Mouse (Mus musculus) midbrain, embryonic 11.5 days (tissue): ENCODE measurements around the gene Nek11. TPM values are rescaled to one million over a fixed set of nuclear protein-coding genes. Genes with fewer than 3 reads are reported as not detected.

Source experiments
- ATAC-seq: fragments of 200-750 bp; cut with Nextera tagmentation; 2 replicates; pipeline ENCODE4 v1.8.0; 2017; ENCODE audit warnings: moderate TSS enrichment, moderate library complexity; ENCODE audit not compliant: low FRiP score
- DNase-seq: peaks from one replicate; pipeline ENCODE4 v3.0.0; 2015; ENCODE audit warnings: low spot score; ENCODE audit errors: missing footprints
- H3K27ac ChIP-seq: fragments of 300-500 bp; sonication (generic); 2 replicates; pipeline ENCODE4 v1.5.1; 2014; ENCODE audit warnings: low read depth, low read length
- H3K27me3 ChIP-seq: fragments of 300-500 bp; sonication (generic); 2 replicates; pipeline ENCODE4 v1.6.1; 2014; ENCODE audit warnings: mild to moderate bottlenecking, low read length, moderate library complexity, mixed read lengths; ENCODE audit not compliant: control insufficient read depth, insufficient read depth
- H3K36me3 ChIP-seq: fragments of 300-500 bp; sonication (generic); 2 replicates; pipeline ENCODE4 v1.6.1; 2014; ENCODE audit warnings: mild to moderate bottlenecking, low read length, moderate library complexity, mixed read lengths; ENCODE audit not compliant: control insufficient read depth, insufficient read depth
- H3K4me1 ChIP-seq: fragments of 300-500 bp; sonication (generic); 2 replicates; pipeline ENCODE4 v1.6.1; 2014; ENCODE audit warnings: low read length; ENCODE audit not compliant: control insufficient read depth, insufficient read depth
- H3K4me2 ChIP-seq: fragments of 300-500 bp; sonication (generic); 2 replicates; pipeline ENCODE4 v1.6.1; 2014; ENCODE audit warnings: mild to moderate bottlenecking, moderate library complexity
- H3K4me3 ChIP-seq: fragments of 300-500 bp; sonication (generic); 2 replicates; pipeline ENCODE4 v1.5.1; 2014; ENCODE audit warnings: low read depth, low read length
- H3K9ac ChIP-seq: fragments of 300-500 bp; sonication (generic); 2 replicates; pipeline ENCODE4 v1.6.1; 2014; ENCODE audit warnings: low read length
- H3K9me3 ChIP-seq: fragments of 300-500 bp; sonication (generic); 2 replicates; pipeline ENCODE4 v1.6.1; 2016; ENCODE audit warnings: low read length; ENCODE audit not compliant: control insufficient read depth
- WGBS: fragments of 180-500 bp; shearing (Covaris S2); extraction: QIAGEN DNeasy Blood & Tissue Kit; methylation state at CpG from one replicate; pipeline ENCODE4 v1.1.7; 2014; 5-methylcytosine and 5-hydroxymethylcytosine counted together
- polyA plus RNA-seq: library from polyadenylated mRNA; unstranded; fragments of >200 nt; fragmentation: Nextera tagmentation; extraction: Ambion mirVana; gene quantifications from 2 replicates; pipeline ENCODE4 v1.2.1, GENCODE M21; 2014

Nek11 gene
- polyA plus RNA-seq, 1 experiment from 2014 or later, result 0.79 TPM

DNA sequence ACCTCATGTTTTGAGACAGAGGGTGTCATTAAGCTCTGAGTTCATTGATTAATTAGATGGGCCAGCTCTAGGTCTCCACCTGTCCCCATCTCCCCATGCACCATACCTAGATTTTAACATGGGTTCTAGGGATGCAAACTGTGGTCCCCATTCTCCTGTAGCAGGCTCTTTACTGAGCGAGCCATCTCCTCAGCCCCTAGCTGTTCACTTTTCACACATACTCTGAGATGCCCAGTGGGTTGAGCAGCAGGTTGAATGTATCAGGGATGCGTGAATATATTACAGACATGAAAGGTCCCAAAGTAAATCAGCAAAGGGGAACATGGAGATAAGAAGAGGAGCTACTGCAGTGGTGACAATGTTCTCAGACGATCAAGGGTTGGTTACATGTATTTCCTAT lies 52.8 kb downstream of the Nek11 start:
- H3K27me3 ChIP-seq, result no peaks in the 10 kb centered on the region
- no peaks in the 10 kb centered on the region for H3K36me3 ChIP-seq
- no peak overlapping the region for H3K9ac ChIP-seq
- H3K9me3 ChIP-seq, result no peaks in the 10 kb centered on the region
- no peak overlapping the region for H3K4me3 ChIP-seq
- no peak overlapping the region for H3K4me2 ChIP-seq
- no peaks in the 10 kb centered on the region; the same call in 1 of the 2 replicates for H3K4me1 ChIP-seq
- WGBS, result 81% methylated on average over 3 of the region's 3 CpGs
- ATAC-seq (no peak; the same call in 1 of the 2 replicates), DNase-seq (no peak)
- peak overlapping the region; percentile 2; the same call in 1 of the 2 replicates for H3K27ac ChIP-seq

DNA sequence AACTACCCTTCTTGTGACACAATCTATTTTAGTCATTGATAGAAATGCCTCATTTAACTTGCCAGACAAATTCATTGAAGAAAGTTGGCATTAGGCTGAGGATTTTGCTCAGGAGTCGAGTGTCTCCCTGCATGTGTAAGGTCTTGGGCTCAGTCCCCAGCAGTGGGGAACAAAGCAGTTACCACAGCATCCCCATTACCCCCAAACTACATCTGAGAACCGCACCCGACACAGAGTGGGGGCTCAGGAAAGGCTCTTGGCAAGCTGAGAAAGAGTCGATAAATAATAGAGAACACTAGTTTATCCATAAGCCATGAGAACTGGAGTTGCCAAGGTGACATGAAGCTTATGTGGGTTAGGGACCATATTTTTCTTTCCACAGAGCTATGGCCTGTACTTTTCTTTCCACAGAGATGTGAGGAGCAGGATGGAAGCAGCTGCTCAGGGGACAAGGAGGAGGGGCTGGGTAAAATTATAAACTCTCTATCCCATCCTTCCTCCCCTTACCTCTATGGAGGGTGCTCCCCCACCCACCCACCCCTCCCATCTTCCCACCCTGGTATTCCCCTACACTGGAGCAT lies 62.8 kb downstream of the Nek11 start:
- DNase-seq, result no peak
- H3K36me3 ChIP-seq, result no peaks in the 10 kb centered on the region
- H3K4me2 ChIP-seq, result no peak overlapping the region
- 91% methylated on average over 4 of the region's 4 CpGs for WGBS
- H3K4me1 ChIP-seq, result no peaks in the 10 kb centered on the region
- H3K9me3 ChIP-seq, result no peaks in the 10 kb centered on the region
- no peak overlapping the region for H3K9ac ChIP-seq
- H3K27me3 ChIP-seq, result no peaks in the 10 kb centered on the region
- H3K27ac ChIP-seq, result no peak overlapping the region
- no peak for ATAC-seq
- no peak overlapping the region for H3K4me3 ChIP-seq

DNA sequence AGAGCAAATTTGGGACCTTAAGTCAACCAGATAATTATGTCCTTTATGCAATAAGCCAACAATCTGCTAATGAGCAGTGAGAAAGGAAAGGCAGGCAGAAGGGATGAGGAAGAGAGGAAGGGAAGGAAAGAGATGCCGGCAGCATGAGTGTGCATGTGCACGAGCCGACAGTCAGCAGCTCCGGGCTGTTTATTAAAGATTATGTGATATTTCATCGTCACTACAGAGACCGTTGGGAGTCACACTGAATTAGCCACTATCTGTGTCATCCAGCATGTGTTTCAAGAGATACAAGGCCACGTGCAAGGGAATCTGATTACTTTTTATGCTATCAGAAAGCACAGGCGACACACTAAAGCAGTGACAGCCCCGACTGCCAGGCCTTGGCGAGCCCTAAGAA lies 73.5 kb downstream of the Nek11 start:
- Histone ChIP-seq H3K9ac (no peak overlapping the region), H3K4me2 (no peak overlapping the region), H3K36me3 (no peaks in the 10 kb centered on the region), H3K9me3 (no peaks in the 10 kb centered on the region), H3K4me1 (no peaks in the 10 kb centered on the region), H3K27me3 (no peaks in the 10 kb centered on the region), H3K4me3 (no peak overlapping the region), H3K27ac (no peak overlapping the region)
- ATAC-seq (no peak), DNase-seq (peak; percentile 74)
- 89% methylated on average over 10 of the region's 10 CpGs for whole genome bisulfite sequencing

DNA sequence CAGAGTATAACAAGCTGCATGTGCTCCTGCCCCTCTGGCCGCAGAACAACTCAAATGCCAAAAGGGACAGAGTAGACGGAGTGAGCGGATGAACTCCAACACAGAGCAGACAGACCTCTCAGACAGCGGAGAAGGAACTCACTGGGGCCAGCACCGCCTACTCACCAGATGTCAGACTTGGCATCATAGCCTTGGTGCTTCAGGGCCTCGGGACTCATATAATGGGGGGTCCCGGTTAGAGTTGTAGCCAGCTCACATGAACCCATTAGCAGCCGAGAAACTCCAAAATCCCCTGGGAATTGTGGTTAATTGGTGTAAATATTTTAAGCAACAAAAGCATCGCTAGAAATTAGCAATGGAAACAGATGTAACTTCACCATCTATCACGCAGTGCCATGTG lies 82.1 kb downstream of the Nek11 start:
- 86% methylated on average over 10 of the region's 10 CpGs for WGBS
- DNase-seq (no peak), ATAC-seq (no peak)
- Histone ChIP-seq H3K36me3 (no peaks in the 10 kb centered on the region), H3K4me1 (no peaks in the 10 kb centered on the region), H3K4me2 (no peak overlapping the region), H3K9ac (no peak overlapping the region), H3K4me3 (no peak overlapping the region), H3K27me3 (no peaks in the 10 kb centered on the region), H3K9me3 (no peaks in the 10 kb centered on the region), H3K27ac (no peak overlapping the region)

DNA sequence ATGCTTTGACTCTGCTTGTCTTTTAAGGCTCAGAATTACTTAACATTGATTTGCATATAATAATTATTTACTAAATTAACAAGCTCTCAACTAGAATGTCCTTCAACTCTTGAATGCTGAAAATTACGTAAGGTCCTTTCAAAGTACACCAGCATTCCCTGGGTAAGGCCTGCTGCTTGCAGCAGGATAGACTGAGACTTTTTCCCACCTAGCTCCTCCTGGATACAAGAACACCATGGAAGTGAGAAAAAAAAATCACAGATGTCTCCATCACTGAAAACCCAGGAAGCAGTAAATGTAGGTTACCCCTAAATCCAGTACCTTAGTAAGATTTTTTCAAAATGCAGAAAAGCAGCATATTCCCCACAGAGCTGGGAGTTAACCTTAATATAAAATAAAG lies 82.6 kb downstream of the Nek11 start:
- no peak overlapping the region for H3K4me3 ChIP-seq
- no peak overlapping the region for H3K9ac ChIP-seq
- no peaks in the 10 kb centered on the region for H3K4me1 ChIP-seq
- H3K27ac ChIP-seq, result no peak overlapping the region
- H3K36me3 ChIP-seq, result no peaks in the 10 kb centered on the region
- H3K4me2 ChIP-seq, result no peak overlapping the region
- H3K27me3 ChIP-seq, result no peaks in the 10 kb centered on the region
- ATAC-seq (no peak), DNase-seq (no peak)
- WGBS, result 96% methylated on average over 1 of the region's 1 CpGs
- no peaks in the 10 kb centered on the region for H3K9me3 ChIP-seq

DNA sequence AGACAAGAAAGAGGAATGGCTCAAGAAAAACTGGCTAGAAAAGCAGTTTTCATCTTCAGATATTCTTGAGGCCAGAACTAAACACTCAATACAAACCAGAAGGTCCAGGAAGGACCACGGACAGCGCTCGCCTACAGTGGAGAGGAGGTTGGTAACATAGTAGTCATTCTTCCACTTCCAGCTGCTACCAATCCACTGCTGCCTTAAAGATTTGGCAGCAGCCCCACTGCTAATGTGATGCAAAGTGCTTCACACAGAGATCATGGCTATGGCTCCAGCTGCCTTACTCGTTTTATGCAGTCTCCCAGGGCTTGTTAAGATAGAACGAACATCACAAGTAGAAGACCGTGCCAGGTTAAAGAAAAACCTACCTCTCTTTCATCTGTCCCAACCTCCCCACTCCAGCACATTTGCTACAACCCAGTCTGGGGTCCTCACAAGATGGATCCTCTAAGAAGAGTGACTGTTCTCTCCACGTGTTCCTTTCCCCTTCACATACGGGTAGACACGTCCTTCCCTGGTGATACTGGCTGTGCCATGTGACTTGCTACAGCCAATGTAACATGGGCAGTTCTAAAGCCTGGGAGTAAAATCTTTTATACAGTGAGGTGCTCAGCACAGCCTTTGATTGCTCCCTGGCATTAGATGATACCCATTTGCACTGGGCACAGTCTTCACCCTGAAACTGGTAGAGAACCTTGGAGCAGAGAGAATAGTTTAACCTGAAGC lies 85.6 kb downstream of the Nek11 start:
- H3K4me1 ChIP-seq, result no peaks in the 10 kb centered on the region
- H3K9ac ChIP-seq, result no peak overlapping the region
- no peak for ATAC-seq
- no peak overlapping the region for H3K4me2 ChIP-seq
- WGBS, result 48% methylated on average over 9 of the region's 9 CpGs
- H3K27ac ChIP-seq, result no peak overlapping the region
- no peaks in the 10 kb centered on the region; the same call in 1 of the 2 replicates for H3K27me3 ChIP-seq
- H3K9me3 ChIP-seq, result no peaks in the 10 kb centered on the region
- no peak overlapping the region for H3K4me3 ChIP-seq
- H3K36me3 ChIP-seq, result no peaks in the 10 kb centered on the region
- DNase-seq, result no peak

DNA sequence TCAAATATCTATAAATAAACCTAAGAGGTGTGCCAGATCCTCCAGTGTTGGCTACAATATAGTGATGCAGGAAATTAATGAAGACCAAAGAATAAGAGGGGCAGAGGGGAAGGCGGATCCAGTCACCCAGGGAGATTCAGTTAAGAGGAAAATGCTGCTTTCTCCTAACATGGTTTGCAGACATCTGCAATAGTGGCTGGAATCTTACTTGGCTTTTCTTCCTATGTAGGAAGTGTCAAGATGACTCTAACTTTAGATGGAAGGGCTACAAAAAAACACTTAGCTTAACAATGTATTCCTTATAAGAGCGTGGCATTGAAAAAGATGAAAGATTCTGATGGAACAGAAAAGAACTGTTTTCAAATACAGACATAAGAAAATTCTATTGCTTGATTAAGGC lies 89.3 kb downstream of the Nek11 start:
- Histone ChIP-seq H3K4me2 (no peak overlapping the region), H3K36me3 (no peaks in the 10 kb centered on the region), H3K4me3 (no peak overlapping the region), H3K27ac (no peak overlapping the region), H3K9me3 (no peaks in the 10 kb centered on the region), H3K4me1 (no peaks in the 10 kb centered on the region), H3K9ac (no peak overlapping the region), H3K27me3 (no peaks in the 10 kb centered on the region; the same call in 1 of the 2 replicates)
- 83% methylated on average over 2 of the region's 2 CpGs for WGBS
- DNase-seq (no peak), ATAC-seq (no peak)

DNA sequence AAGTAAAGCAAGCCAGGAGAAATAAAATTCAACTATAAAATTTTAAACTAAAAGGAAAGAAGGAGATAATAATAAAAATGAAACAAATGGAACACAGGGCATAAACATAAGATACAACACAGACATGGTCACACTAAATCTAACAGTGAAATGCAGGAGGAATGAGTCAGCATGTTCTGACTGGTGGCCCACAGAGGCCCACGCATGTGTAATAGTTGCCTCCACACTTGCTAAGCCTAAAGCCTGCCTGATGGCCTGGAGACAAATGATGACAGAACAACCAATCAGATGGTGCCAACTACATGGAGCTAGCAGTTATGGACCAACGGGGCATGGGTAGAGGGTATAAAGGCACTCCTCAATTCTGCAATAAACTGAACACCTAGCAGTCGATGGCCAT lies 93.1 kb downstream of the Nek11 start:
- no peak for DNase-seq
- Histone ChIP-seq H3K36me3 (no peaks in the 10 kb centered on the region), H3K27ac (no peak overlapping the region), H3K9ac (no peak overlapping the region), H3K27me3 (peaks cover 7% of the 10 kb centered on the region; the same call in 1 of the 2 replicates), H3K4me3 (no peak overlapping the region), H3K4me1 (no peaks in the 10 kb centered on the region), H3K9me3 (no peaks in the 10 kb centered on the region), H3K4me2 (no peak overlapping the region)
- 86% methylated on average over 3 of the region's 3 CpGs for whole genome bisulfite sequencing
- no peak for ATAC-seq

DNA sequence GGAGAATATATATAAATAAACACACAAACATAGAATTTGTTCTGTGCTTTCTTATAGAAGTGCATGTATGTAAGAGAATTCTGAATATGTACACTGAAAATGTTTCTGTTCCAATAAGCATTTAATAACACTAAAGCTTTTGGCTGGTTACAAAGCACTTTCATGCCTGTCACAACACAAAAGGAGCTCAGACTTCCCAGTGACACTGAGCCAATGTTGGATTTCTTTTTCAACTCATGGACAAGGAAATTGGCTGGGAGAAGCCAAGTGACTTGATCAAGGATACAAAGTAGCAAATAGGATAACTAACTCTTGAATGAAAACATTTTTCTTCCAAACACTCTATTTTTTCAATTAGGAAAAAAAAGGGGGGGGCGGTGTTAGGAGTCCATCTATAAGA lies 93.9 kb downstream of the Nek11 start:
- Histone ChIP-seq H3K9me3 (no peaks in the 10 kb centered on the region), H3K4me1 (no peaks in the 10 kb centered on the region), H3K9ac (no peak overlapping the region), H3K36me3 (no peaks in the 10 kb centered on the region), H3K4me3 (no peak overlapping the region), H3K27ac (no peak overlapping the region), H3K27me3 (peaks cover 7% of the 10 kb centered on the region; the same call in 1 of the 2 replicates), H3K4me2 (no peak overlapping the region)
- ATAC-seq (no peak), DNase-seq (no peak)
- WGBS, result 94% methylated on average over 1 of the region's 1 CpGs
